Mouse (Mus musculus): ENCODE data around the gene Nsa2.
"Not testable (repeated sequence)": the region's sequence is repeated elsewhere in the genome, so short reads cannot be mapped to it uniquely, and the experiment has no call there.

The Nsa2 gene

DNA sequence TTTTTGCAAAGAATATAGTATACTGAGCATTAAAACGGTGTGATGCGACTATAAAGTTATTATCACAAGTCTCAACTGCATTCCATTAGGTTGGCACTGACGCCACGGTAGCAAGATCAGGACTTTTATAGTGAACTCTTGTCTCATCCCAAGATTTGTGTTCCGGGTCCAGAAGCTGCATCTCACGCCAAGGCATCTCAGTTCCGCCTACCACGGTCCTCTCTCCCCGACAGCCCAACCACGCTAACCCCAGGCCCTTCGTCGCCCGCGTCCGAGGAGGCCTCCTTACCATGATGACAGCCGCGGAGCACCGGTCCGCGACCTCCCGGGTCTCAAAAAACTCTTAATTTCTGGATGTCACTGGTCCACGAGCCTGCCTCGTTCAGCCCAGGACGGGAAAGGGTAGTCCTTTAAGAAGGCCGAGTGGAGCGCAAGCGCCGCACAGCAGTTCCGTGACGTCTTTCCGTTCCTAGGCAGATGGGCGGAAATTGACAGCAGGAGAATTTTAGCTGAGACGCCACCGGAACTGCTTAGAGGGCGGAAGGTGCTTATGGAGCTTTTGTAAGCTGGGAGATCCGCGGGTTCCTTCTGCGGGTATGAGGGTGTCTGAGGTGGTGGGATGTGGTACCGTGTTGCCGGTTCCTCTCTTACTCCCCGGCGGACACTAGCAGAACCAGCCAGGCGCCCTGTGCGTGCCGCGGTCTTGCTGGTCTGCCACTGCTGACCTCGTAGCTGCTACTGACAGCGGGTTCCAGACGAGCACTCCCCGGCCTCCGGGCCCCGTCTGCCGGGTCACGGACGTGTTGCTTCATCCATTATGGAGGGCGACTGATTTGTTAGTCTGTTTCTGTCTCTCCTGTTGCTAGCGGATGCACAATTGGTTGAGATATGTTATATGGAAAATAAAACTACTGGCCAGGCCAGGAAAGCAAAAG lies at the start of gene Nsa2, which contains the start of gene Gfm2:
TSS of gene Nsa2 (minus strand) at position 472 of the 935 bp plus-strand sequence.
TSS of gene Gfm2 (plus strand) at position 472 of the 935 bp plus-strand sequence.
- DNase-seq (ENCODE audit: low spot score) = peak; percentile 82

DNA sequence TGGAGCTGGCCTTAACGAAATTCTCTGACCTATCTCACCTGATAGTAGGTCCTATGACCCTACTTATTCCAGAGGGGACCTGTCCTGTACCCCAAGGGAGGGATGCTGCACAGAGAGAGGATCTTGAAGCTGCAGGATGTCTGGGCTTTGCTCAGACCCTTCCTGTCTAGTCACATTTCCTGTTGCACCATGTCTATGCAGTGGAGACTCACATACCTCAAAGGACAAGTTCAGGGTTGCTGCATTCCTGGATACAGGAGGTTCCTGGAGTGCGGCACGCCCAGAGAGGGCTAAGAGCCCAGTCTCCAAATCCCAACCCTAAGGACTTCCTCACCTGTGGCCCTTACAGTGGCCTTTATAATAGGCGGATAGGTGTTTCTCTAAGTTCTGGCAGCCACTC lies 48.6 kb upstream of the Nsa2 start:
- DNase-seq (ENCODE audit: low spot score) = no peak

DNA sequence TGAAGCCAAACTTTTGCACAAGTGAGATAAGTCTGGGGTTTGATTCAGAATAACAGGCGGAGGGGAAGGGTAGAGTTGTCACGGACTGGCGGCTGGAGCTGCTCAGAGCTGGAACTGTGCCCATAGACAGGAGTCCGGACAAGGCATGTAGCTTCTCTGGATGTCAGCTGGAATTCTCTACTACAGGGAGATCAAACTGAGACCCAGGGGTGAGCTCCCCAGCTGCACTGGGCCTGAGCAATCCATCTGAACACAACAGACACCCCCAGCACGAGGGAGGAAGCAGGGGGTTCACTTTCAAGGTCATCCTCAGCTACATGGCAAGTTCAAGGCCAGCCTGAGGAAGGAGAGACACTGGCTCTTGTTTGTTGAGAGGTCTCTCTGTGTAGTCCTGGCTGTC lies 46.9 kb upstream of the Nsa2 start:
- DNase-seq (ENCODE audit: low spot score) = no peak

DNA sequence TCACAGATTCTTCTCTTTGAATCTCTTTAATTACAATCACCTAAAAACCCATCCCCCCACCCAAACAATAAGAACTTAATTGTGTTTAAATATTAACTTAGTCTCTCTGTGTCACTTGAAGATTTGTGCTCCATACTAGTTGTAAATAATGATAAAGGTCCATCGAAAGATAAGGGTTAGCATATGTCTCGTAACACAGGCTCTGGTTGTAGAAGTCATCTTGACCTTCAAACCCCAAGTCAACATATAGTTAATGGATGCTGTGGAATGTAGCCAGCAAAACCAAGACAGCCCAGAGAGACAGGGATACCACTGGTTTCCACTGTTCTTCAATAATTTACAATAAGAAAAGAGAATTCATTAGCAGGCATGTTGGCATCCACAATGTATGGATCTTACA lies 46.4 kb upstream of the Nsa2 start:
- no peak for DNase-seq (ENCODE audit: low spot score)

- no peak for DNase-seq (ENCODE audit: low spot score)
Measured at GRCm38 (mm10) chr13:97182821-97183220, 45.1 kb upstream of the Nsa2 start.

DNA sequence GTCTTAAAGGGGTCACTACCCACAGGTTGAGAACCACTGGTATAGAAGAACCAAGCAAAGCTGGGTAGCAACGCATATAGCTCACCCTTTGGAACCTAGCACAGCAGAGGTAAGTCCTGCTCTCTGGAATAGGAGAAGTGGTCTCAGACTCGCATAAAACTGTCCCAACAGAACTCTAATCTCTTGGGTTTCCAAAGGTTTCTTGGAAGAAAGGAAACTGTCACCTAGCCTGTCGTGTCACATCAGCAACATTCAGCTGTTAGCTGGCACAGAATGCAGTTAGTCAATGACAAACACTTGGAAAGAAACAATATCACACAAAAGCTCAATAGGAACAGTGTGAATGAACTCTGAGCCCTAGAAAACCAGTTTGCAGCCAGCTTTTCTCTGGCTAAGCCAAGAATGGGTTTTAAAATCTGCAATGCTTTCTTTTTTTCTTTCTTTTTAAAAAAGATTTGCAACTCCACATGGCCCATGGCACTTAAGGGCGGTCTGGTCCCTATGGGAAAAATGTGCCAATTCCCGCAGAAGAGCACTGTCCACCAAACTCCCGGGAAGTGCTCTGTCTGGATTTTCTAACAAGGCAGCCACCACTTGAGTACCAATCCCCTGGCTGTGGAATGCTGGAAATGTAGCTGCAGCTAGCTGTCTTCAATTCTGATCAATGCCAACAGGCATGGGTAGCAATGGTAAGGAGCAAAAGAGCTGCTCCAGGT lies 42.5 kb upstream of the Nsa2 start:
- DNase-seq (ENCODE audit: low spot score) = no peak

DNA sequence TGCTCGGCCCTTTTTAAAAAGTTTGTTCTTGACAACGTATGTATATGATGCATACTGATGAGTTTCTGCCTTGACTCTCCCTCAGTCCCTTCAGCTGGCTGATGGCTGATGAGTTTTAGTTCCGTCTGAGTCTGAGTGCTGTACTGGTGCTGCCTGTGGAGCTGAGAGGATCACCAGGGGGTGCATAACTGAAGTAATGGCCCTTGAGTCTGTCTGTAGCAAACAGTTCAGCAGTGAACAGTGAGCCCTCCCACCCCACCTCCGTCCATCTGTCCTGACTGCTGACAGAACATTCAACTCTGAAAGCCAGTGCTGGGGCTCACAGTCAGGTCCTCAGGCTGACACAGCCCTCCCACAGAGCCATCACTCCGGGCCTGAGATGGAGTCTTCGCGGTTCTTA lies 41.2 kb upstream of the Nsa2 start:
- no peak for DNase-seq (ENCODE audit: low spot score)

GRCm38 (mm10) chr13:97176731-97177130 lies 39.0 kb upstream of the Nsa2 start:
- no peak for DNase-seq (ENCODE audit: low spot score)

- DNase-seq (ENCODE audit: low spot score) = no peak
Measured at GRCm38 (mm10) chr13:97175520-97176264, 38.0 kb upstream of the Nsa2 start.

DNA sequence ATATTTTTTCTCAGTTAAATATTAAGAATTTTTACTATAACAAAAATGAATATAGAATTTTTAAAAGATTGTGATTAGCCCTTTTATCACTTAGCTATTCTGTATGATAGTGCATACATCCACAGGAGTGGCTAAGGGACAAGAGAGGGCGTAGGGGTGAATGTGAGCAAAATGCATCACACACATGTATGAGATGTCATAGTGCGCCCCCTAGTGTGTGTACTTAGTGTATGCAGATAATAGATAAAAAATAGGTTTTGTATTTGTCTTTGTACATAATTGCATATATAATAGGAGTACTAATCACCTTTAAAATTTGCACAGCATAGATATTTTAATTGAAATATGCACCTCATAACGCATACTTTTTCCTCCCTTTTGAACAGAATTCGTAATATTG lies 8.1 kb upstream of the Nsa2 start:
- DNase-seq (ENCODE audit: low spot score) = peak; percentile 67

GRCm38 (mm10) chr13:97142321-97142720 lies 4.6 kb upstream of the Nsa2 start:
- no peak for DNase-seq (ENCODE audit: low spot score)

DNA sequence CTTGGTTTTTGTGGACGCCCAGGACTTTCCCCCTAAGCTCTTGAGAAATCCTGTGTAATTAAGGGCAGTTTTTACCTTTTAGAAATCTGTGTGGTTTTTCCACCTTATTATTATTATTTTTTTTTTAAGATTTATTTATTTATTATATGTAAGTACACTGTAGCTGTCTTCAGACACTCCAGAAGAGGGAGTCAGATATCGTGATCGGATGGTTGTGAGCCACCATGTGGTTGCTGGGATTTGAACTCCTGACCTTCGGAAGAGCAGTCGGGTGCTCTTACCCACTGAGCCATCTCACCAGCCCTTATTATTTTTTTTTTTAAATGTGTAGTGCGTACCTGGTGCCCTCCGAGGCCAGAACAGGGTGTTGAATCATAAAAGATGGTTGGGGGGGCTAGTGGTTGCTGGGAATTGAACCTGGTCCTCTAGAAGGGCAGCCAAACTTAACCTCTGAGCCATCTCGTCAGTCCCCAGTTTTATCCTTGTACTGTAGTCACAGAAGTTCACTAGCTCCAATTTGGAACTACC lies 731 bp upstream of the Nsa2 start:
- DNase-seq (ENCODE audit: low spot score) = not testable (repeated sequence)

GRCm38 (mm10) chr13:97130413-97130812 lies 7.3 kb downstream of the Nsa2 start:
- not testable (repeated sequence) for DNase-seq (ENCODE audit: low spot score)

GRCm38 (mm10) chr13:97129654-97130053 lies 8.1 kb downstream of the Nsa2 start:
- not testable (repeated sequence) for DNase-seq (ENCODE audit: low spot score)

DNA sequence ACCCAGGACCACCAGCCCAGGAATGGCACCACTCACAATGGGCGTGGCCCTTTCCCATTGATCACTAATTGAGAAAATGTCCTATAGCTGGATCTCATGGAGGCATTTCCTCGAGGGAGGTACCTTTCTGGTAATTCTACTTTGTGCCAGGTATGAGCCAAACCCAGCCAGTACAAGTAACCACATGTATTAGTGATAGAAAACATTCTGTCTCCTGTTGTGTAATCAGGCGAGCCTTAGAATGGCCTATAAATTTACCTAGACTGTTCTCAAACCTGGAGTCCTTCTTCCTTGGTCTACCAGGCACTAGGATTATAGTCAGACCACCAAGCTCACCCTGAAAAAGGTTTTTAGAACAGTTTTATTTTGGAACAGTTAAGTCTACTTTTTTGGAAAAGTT lies 16.4 kb downstream of the Nsa2 start:
- DNase-seq (ENCODE audit: low spot score) = no peak

- no peak for DNase-seq (ENCODE audit: low spot score)
Measured at GRCm38 (mm10) chr13:97109046-97109445, 28.7 kb downstream of the Nsa2 start.

GRCm38 (mm10) chr13:97107721-97108120 lies 30.0 kb downstream of the Nsa2 start:
- not testable (repeated sequence) for DNase-seq (ENCODE audit: low spot score)

DNA sequence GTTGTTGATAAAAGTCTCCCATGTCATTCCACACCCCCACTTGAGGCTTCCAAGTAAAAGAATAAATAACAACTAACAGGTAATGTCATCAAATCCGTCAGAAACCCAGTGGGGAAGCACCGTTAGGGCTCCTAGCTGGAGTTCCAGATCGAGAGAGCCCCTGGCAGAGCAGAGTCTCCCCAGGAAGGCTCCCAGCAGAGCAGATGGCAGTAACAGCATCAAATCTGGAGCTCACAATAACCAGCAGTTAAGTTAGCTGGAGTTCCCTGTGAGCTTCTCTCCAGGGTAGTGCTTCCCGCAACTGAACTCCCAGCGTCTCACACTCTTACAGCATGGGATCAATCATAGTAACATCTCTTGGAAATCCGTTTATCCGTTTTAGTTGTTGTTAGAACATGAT lies 32.7 kb downstream of the Nsa2 start:
- no peak for DNase-seq (ENCODE audit: low spot score)

- DNase-seq (ENCODE audit: low spot score) = peak; percentile 77
Measured at GRCm38 (mm10) chr13:97099187-97099852, 38.4 kb downstream of the Nsa2 start, which contains the start of gene Gm6169. Gm6169 (minus strand) TSS chr13:97099237.

GRCm38 (mm10) chr13:97095726-97096125 lies 42.0 kb downstream of the Nsa2 start:
- no peak for DNase-seq (ENCODE audit: low spot score)

GRCm38 (mm10) chr13:97088183-97088582 lies 49.6 kb downstream of the Nsa2 start:
- no peak for DNase-seq (ENCODE audit: low spot score)
